Mouse (Mus musculus) embryonic facial prominence, embryonic 13.5 days (tissue): Measurements from ENCODE around the gene Abr. TPM values are rescaled to one million over a fixed set of nuclear protein-coding genes. Genes with fewer than 3 reads are reported as not detected.
A peak's percentile ranks its signal among the peaks of the same experiment; 100 is the strongest.

Experiments
- ATAC-seq: fragments of 200-750 bp; cut with Nextera tagmentation; 2 replicates; pipeline ENCODE4 v1.8.0; 2017; ENCODE audit warnings: low read depth; ENCODE audit not compliant: insufficient number of reproducible peaks, insufficient read depth, low FRiP score, low TSS enrichment
- H3K27ac ChIP-seq: fragments of 300-500 bp; sonication (generic); 2 replicates; pipeline ENCODE4 v1.5.1; 2015; ENCODE audit warnings: moderate library complexity, mild to moderate bottlenecking, inconsistent platforms
- H3K27me3 ChIP-seq: fragments of 300-500 bp; sonication (generic); 2 replicates; pipeline ENCODE4 v1.6.1; 2015; ENCODE audit warnings: mild to moderate bottlenecking, inconsistent platforms
- H3K36me3 ChIP-seq: fragments of 300-500 bp; sonication (generic); 2 replicates; pipeline ENCODE4 v1.6.1; 2015; ENCODE audit warnings: mild to moderate bottlenecking, inconsistent platforms
- H3K4me1 ChIP-seq: fragments of 300-500 bp; sonication (generic); 2 replicates; pipeline ENCODE4 v1.6.1; 2015; ENCODE audit warnings: inconsistent platforms
- H3K4me2 ChIP-seq: fragments of 300-500 bp; sonication (generic); 2 replicates; pipeline ENCODE4 v1.6.1; 2015; ENCODE audit warnings: moderate library complexity, mild to moderate bottlenecking, inconsistent platforms
- H3K4me3 ChIP-seq: fragments of 300-500 bp; sonication (generic); 2 replicates; pipeline ENCODE4 v1.5.1; 2015; ENCODE audit warnings: mild to moderate bottlenecking, inconsistent platforms
- H3K9ac ChIP-seq: fragments of 300-500 bp; sonication (generic); 2 replicates; pipeline ENCODE4 v1.6.1; 2015; ENCODE audit warnings: mild to moderate bottlenecking, inconsistent platforms
- H3K9me3 ChIP-seq: fragments of 300-500 bp; sonication (generic); 2 replicates; pipeline ENCODE4 v1.6.1; 2016; ENCODE audit warnings: inconsistent platforms
- WGBS: fragments of 180-500 bp; shearing (Covaris S2); methylation state at CpG from one replicate; pipeline ENCODE4 v1.1.7; 2015; ENCODE audit warnings: mixed read lengths; 5-methylcytosine and 5-hydroxymethylcytosine counted together
- polyA plus RNA-seq: library from polyadenylated mRNA; unstranded; fragments of >200 nt; fragmentation: Nextera tagmentation; extraction: Ambion mirVana; gene quantifications from 2 replicates; pipeline ENCODE4 v1.2.1, GENCODE M21; 2015

Gene Abr
- polyA plus RNA-seq, 1 experiment from 2014 or later, result 35.5 TPM

GRCm38 (mm10) chr11:76398312-76398797 lies 223.8 kb downstream of the Abr start:
- Histone ChIP-seq H3K4me2 (peak overlapping the region; percentile 73), H3K9ac (peak overlapping the region; percentile 94), H3K27me3 (no peaks in the 10 kb centered on the region), H3K9me3 (no peaks in the 10 kb centered on the region), H3K4me1 (peaks cover 50% of the 10 kb centered on the region), H3K27ac (peak overlapping the region; percentile 91), H3K36me3 (no peaks in the 10 kb centered on the region), H3K4me3 (peak overlapping the region; percentile 94)
- WGBS, result under 1% methylated on average over 33 of the region's 33 CpGs
- peak; percentile 29; the same call in 1 of the 2 replicates for ATAC-seq

GRCm38 (mm10) chr11:76397650-76398311 lies 224.3 kb downstream of the Abr start:
- under 1% methylated on average over 26 of the region's 26 CpGs for whole genome bisulfite sequencing
- Histone ChIP-seq H3K4me1 (peaks cover 55% of the 10 kb centered on the region), H3K9me3 (no peaks in the 10 kb centered on the region), H3K9ac (peak overlapping the region; percentile 94), H3K27ac (peak overlapping the region; percentile 91), H3K4me2 (peak overlapping the region; percentile 73), H3K27me3 (no peaks in the 10 kb centered on the region), H3K36me3 (no peaks in the 10 kb centered on the region), H3K4me3 (peak overlapping the region; percentile 94)
- 0 out of 2 replicates have a peak, but pooled peaks have one; percentile 4 for ATAC-seq

GRCm38 (mm10) chr11:76392996-76393395 lies 229.1 kb downstream of the Abr start:
- 88% methylated on average over 11 of the region's 11 CpGs for WGBS
- H3K27ac ChIP-seq, result no peak overlapping the region
- peaks cover 59% of the 10 kb centered on the region for H3K4me1 ChIP-seq
- no peaks in the 10 kb centered on the region for H3K27me3 ChIP-seq
- peaks cover 3% of the 10 kb centered on the region; the same call in 1 of the 2 replicates for H3K9me3 ChIP-seq
- H3K4me2 ChIP-seq, result no peak overlapping the region
- no peak overlapping the region for H3K4me3 ChIP-seq
- H3K9ac ChIP-seq, result no peak overlapping the region
- H3K36me3 ChIP-seq, result peaks cover 16% of the 10 kb centered on the region
- ATAC-seq, result no peak

- ATAC-seq, result no peak
- Histone ChIP-seq H3K27me3 (no peaks in the 10 kb centered on the region), H3K4me2 (no peak overlapping the region), H3K9me3 (peaks cover 3% of the 10 kb centered on the region; the same call in 1 of the 2 replicates), H3K4me3 (no peak overlapping the region), H3K36me3 (peaks cover 16% of the 10 kb centered on the region), H3K4me1 (peaks cover 61% of the 10 kb centered on the region), H3K27ac (no peak overlapping the region), H3K9ac (no peak overlapping the region)
- 78% methylated on average over 7 of the region's 7 CpGs for WGBS
Observed at GRCm38 (mm10) chr11:76392532-76392931, 229.6 kb downstream of the Abr start.

- no peak overlapping the region for H3K27ac ChIP-seq
- H3K27me3 ChIP-seq, result no peaks in the 10 kb centered on the region
- peaks cover 54% of the 10 kb centered on the region for H3K4me1 ChIP-seq
- no peak overlapping the region for H3K4me3 ChIP-seq
- H3K9ac ChIP-seq, result no peak overlapping the region
- no peak overlapping the region for H3K4me2 ChIP-seq
- WGBS, result 24% methylated on average over 7 of the region's 7 CpGs
- ATAC-seq, result no peak
- peaks cover 3% of the 10 kb centered on the region; the same call in 1 of the 2 replicates for H3K9me3 ChIP-seq
- peaks cover 16% of the 10 kb centered on the region for H3K36me3 ChIP-seq
Observed at GRCm38 (mm10) chr11:76388711-76389110, 233.4 kb downstream of the Abr start.

- WGBS, result 76% methylated on average over 1 of the region's 1 CpGs
- Histone ChIP-seq H3K4me2 (no peak overlapping the region), H3K4me1 (peaks cover 61% of the 10 kb centered on the region), H3K27me3 (no peaks in the 10 kb centered on the region), H3K9me3 (peaks cover 3% of the 10 kb centered on the region; the same call in 1 of the 2 replicates), H3K27ac (no peak overlapping the region), H3K36me3 (peaks cover 16% of the 10 kb centered on the region), H3K4me3 (no peak overlapping the region), H3K9ac (no peak overlapping the region)
- ATAC-seq, result no peak
Observed at GRCm38 (mm10) chr11:76387097-76387496, 235.0 kb downstream of the Abr start.

- H3K27ac ChIP-seq, result peak overlapping the region; percentile 75; the same call in 1 of the 2 replicates
- H3K4me1 ChIP-seq, result peaks cover 74% of the 10 kb centered on the region
- no peaks in the 10 kb centered on the region for H3K27me3 ChIP-seq
- no peak overlapping the region for H3K4me2 ChIP-seq
- H3K36me3 ChIP-seq, result peaks cover 3% of the 10 kb centered on the region
- WGBS, result 48% methylated on average over 3 of the region's 3 CpGs
- H3K9me3 ChIP-seq, result no peaks in the 10 kb centered on the region
- ATAC-seq, result no peak
- H3K9ac ChIP-seq, result no peak overlapping the region
- H3K4me3 ChIP-seq, result no peak overlapping the region
Observed at GRCm38 (mm10) chr11:76385746-76386145, 236.4 kb downstream of the Abr start.

- Histone ChIP-seq H3K4me1 (peaks cover 80% of the 10 kb centered on the region), H3K4me2 (no peak overlapping the region), H3K27me3 (no peaks in the 10 kb centered on the region), H3K4me3 (no peak overlapping the region), H3K9ac (no peak overlapping the region), H3K36me3 (no peaks in the 10 kb centered on the region), H3K9me3 (no peaks in the 10 kb centered on the region), H3K27ac (peak overlapping the region; percentile 75)
- WGBS, result 50% methylated on average over 4 of the region's 4 CpGs
- ATAC-seq, result no peak
Observed at GRCm38 (mm10) chr11:76385017-76385416, 237.1 kb downstream of the Abr start.

- H3K27ac ChIP-seq, result peak overlapping the region; percentile 75
- 65% methylated on average over 5 of the region's 5 CpGs for WGBS
- H3K9ac ChIP-seq, result no peak overlapping the region
- peaks cover 77% of the 10 kb centered on the region for H3K4me1 ChIP-seq
- no peaks in the 10 kb centered on the region for H3K27me3 ChIP-seq
- no peaks in the 10 kb centered on the region for H3K9me3 ChIP-seq
- no peak overlapping the region for H3K4me3 ChIP-seq
- ATAC-seq, result no peak
- H3K4me2 ChIP-seq, result peak overlapping the region; percentile 9; the same call in 1 of the 2 replicates
- no peaks in the 10 kb centered on the region for H3K36me3 ChIP-seq
Observed at GRCm38 (mm10) chr11:76384307-76384706, 237.8 kb downstream of the Abr start.

- Histone ChIP-seq H3K4me2 (peak overlapping the region; percentile 2; the same call in 1 of the 2 replicates), H3K36me3 (no peaks in the 10 kb centered on the region), H3K27ac (peak overlapping the region; percentile 77), H3K4me1 (peaks cover 73% of the 10 kb centered on the region), H3K9me3 (no peaks in the 10 kb centered on the region), H3K4me3 (no peak overlapping the region), H3K27me3 (no peaks in the 10 kb centered on the region), H3K9ac (no peak overlapping the region)
- ATAC-seq, result no peak
- 41% methylated on average over 13 of the region's 13 CpGs for WGBS
Observed at GRCm38 (mm10) chr11:76382711-76383324, 239.3 kb downstream of the Abr start.

- Histone ChIP-seq H3K4me2 (no peak overlapping the region), H3K9ac (no peak overlapping the region), H3K4me3 (no peak overlapping the region), H3K27ac (no peak overlapping the region), H3K36me3 (no peaks in the 10 kb centered on the region), H3K4me1 (peaks cover 87% of the 10 kb centered on the region), H3K9me3 (no peaks in the 10 kb centered on the region), H3K27me3 (no peaks in the 10 kb centered on the region)
- 59% methylated on average over 15 of the region's 15 CpGs for WGBS
- no peak for ATAC-seq
Observed at GRCm38 (mm10) chr11:76381201-76381885, 240.8 kb downstream of the Abr start.
